Comparison of ENCODE assay signal across 8 mouse cellular contexts in the genomic region with DNA sequence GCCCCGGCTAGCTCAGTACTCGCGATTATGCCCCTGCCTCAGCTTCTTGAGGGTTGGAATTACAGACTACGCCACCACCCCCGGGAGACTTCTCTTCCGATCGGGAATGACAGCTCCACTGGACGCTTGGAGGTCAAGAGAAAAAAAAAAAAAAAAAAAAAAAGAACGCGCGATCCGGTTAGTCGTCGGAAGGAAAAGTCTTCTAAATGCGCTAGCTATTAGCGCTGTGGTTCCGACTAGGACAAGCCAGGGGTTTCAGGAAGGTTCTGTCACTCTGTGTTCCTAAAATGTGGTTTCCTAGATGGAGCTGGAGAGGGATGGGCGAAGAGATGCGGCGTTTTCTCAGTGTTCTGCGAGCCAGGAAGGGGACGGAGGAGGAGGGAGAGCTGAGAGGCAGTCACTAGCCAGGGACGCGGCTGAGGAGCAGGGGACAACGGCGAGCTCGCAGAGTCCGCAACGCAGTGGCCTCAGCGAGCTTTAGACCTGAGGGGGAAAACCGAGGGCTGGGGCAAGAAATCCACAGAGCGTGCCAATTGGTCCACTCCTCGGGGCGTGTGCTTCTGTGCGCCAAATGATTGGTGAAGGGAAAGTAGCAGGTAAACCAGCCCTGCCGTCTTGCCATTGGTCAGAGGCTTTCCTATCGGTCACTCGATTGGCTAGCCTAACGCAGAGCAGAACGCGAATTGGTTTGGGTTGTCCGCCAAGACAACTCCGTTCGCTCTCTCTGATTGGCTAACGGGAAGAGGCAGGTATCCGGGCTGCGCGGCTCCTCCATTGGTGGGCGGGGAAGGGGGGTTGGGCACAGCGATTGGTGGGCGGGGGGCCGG. TPM values are rescaled to one million over a fixed set of nuclear protein-coding genes. Genes with fewer than 3 reads are reported as not detected.
DNase-seq lines count a peak whose midpoint lies in the region; ATAC-seq and TF ChIP-seq lines count a peak whose summit lies in the region.

A gene (plus strand): TSS at position 822 of the 827 bp plus-strand sequence.

- peak; percentile 86 to 90 for DNase-seq in B cell, adult 2 months
- DNase-seq in heart, adult 9 months (ENCODE audit: low spot score in 2 of 2), result peak; percentile 98 to 99
- peak; percentile 80 to 87 for DNase-seq in monocyte, adult 2 months (ENCODE audit: low read depth in 1 of 2, low spot score in 2 of 2)
- DNase-seq in spleen, postnatal 36 days (ENCODE audit: low spot score in 2 of 2), result peak; percentile 94

- peak; percentile 93 for TF ChIP-seq POLR2A in bone marrow macrophage, adult 2 months (IDR thresholded peaks at IDR 0.05; ENCODE audit: borderline replicate concordance, low read depth, low read length)
- peak; percentile 94 for TF ChIP-seq POLR2A in embryonic fibroblast, embryonic 13.5 days (IDR thresholded peaks at IDR 0.05; ENCODE audit: low read depth, low read length)

- peak within 1 kb of the TSS; percentile 85 for H3K4me2 ChIP-seq in kidney, embryonic 14.5 days (replicated peaks; ENCODE audit: low read depth, low read length)
- H3K4me2 ChIP-seq in limb, embryonic 15.5 days, result peak within 1 kb of the TSS; percentile 86

- peak within 1 kb of the TSS; percentile 68 for H3K9ac ChIP-seq in kidney, embryonic 14.5 days (ENCODE audit: low read depth, low read length)
- H3K9ac ChIP-seq in limb, embryonic 15.5 days, result peak within 1 kb of the TSS; percentile 63

- no peaks in the 10 kb centered on the region for H3K9me3 ChIP-seq in kidney, embryonic 14.5 days (ENCODE audit: control insufficient read depth, low read length)
- H3K9me3 ChIP-seq in limb, embryonic 15.5 days, result no peaks in the 10 kb centered on the region

- peaks cover 21% of the 10 kb centered on the region for H3K4me1 ChIP-seq in bone marrow macrophage, adult 2 months (ENCODE audit: control insufficient read depth, insufficient read depth, low read length)
- peaks cover 11% of the 10 kb centered on the region; the same call in 1 of the 2 replicates for H3K4me1 ChIP-seq in embryonic fibroblast, embryonic 13.5 days (ENCODE audit: control insufficient read depth, insufficient read depth, low read length)
- peaks cover 9% of the 10 kb centered on the region for H3K4me1 ChIP-seq in kidney, embryonic 14.5 days (ENCODE audit: control insufficient read depth, insufficient read depth, low read length)
- H3K4me1 ChIP-seq in limb, embryonic 15.5 days, result peaks cover 13% of the 10 kb centered on the region

- H3K27ac ChIP-seq in bone marrow macrophage, adult 2 months (ENCODE audit: insufficient read depth, low read depth, low read length), result peak within 1 kb of the TSS; percentile 80
- peak within 1 kb of the TSS; percentile 82 for H3K27ac ChIP-seq in embryonic fibroblast, embryonic 13.5 days (ENCODE audit: insufficient read depth, low read length)
- peak within 1 kb of the TSS; percentile 34; the same call in 1 of the 2 replicates for H3K27ac ChIP-seq in kidney, embryonic 14.5 days (ENCODE audit: low read depth, low read length)
- peak within 1 kb of the TSS; percentile 77 for H3K27ac ChIP-seq in limb, embryonic 15.5 days

- TF ChIP-seq CTCF in bone marrow macrophage, adult 2 months (IDR thresholded peaks at IDR 0.05; ENCODE audit: low read depth, low read length), result no peak
- TF ChIP-seq CTCF in embryonic fibroblast, embryonic 13.5 days (IDR thresholded peaks at IDR 0.05; ENCODE audit: borderline replicate concordance, insufficient read depth, low read length), result no peak

- no peaks in the 10 kb centered on the region for H3K36me3 ChIP-seq in kidney, embryonic 14.5 days (ENCODE audit: control insufficient read depth, insufficient read depth, low read length)
- no peaks in the 10 kb centered on the region for H3K36me3 ChIP-seq in limb, embryonic 15.5 days

- WGBS in kidney, embryonic 14.5 days, result under 1% methylated on average over 52 of the region's 52 CpGs
- under 1% methylated on average over 52 of the region's 52 CpGs for WGBS in limb, embryonic 15.5 days

- peak; percentile 98 for ATAC-seq in kidney, embryonic 14.5 days (ENCODE audit: low FRiP score, low TSS enrichment)
- peak; percentile 99 for ATAC-seq in limb, embryonic 15.5 days (ENCODE audit: insufficient number of reproducible peaks, low FRiP score, low TSS enrichment, low read depth)

- H3K27me3 ChIP-seq in kidney, embryonic 14.5 days (ENCODE audit: control insufficient read depth, insufficient read depth, low read length), result peaks cover 40% of the 10 kb centered on the region
- peaks cover 65% of the 10 kb centered on the region for H3K27me3 ChIP-seq in limb, embryonic 15.5 days

- H3K4me3 ChIP-seq in bone marrow macrophage, adult 2 months (ENCODE audit: insufficient read depth, low read length), result peak within 1 kb of the TSS; percentile 78
- peak within 1 kb of the TSS; percentile 73 for H3K4me3 ChIP-seq in embryonic fibroblast, embryonic 13.5 days (ENCODE audit: insufficient read depth, low read length)
- H3K4me3 ChIP-seq in kidney, embryonic 14.5 days (ENCODE audit: low read length), result peak within 1 kb of the TSS; percentile 81
- H3K4me3 ChIP-seq in limb, embryonic 15.5 days, result peak within 1 kb of the TSS; percentile 82

RNA-seq across cellular contexts. Expression of the gene that starts here (rescaled TPM):
- 11.2 and 12.6 TPM in 2 replicates for polyA plus RNA-seq in bone marrow macrophage, adult 2 months (2012; ENCODE audit: insufficient read depth, insufficient read length, missing spikeins)
- 24.4 and 27.8 TPM in 2 replicates for polyA plus RNA-seq in embryonic fibroblast, embryonic 13.5 days (2011; ENCODE audit: insufficient read length, low read depth, missing spikeins)
- 8.0 and 11.2 TPM in 2 replicates for polyA plus RNA-seq in kidney, embryonic 14.5 days (2014; fragmentation: Nextera tagmentation; extraction: Ambion mirVana)
- polyA plus RNA-seq in limb, embryonic 15.5 days (2015; fragmentation: Nextera tagmentation; extraction: Ambion mirVana), result 6.7 and 7.5 TPM in 2 replicates

Comparison
In these comparisons a context has a peak if more than half of its experiments do, and no peak if none do; other contexts are left out.
1. Peak in every context shown above with its lines: DNase-seq, ATAC-seq, H3K4me3 ChIP-seq and H3K27ac ChIP-seq.